Mouse (Mus musculus) cerebellum, adult 2 months (tissue): ENCODE measurements around the gene Scn1b.

ENCODE experiments used
- CTCF ChIP-seq: fragments of 200-500 bp; IDR thresholded peaks from 2 replicates; pipeline ENCODE4 v1.5.1; 2011; ENCODE audit warnings: low read depth, mild to moderate bottlenecking, control low read depth, low read length, moderate library complexity, borderline replicate concordance; ENCODE audit not compliant: insufficient read depth
- POLR2A ChIP-seq: fragments of 200-500 bp; IDR thresholded peaks from 2 replicates; pipeline ENCODE4 v1.6.1; 2011; ENCODE audit warnings: low read length, control low read depth, borderline replicate concordance; ENCODE audit not compliant: insufficient read depth

GRCm38 (mm10) chr7:31139765-31140164, 13.0 kb upstream of the Scn1b start:
- TF ChIP-seq CTCF (peak; percentile 90), POLR2A (no peak)
